Mouse (Mus musculus) ES-E14 (cell line): ENCODE data around the gene Rbm44. TPM values are rescaled to one million over a fixed set of nuclear protein-coding genes. Genes with fewer than 3 reads are reported as not detected.

Experiments
- DNase-seq: peaks from one replicate; pipeline ENCODE4 v3.0.0-alpha.2; 2013; ENCODE audit warnings: low read depth, low spot score
- H3K27ac ChIP-seq: 2 replicates; pipeline ENCODE4 v1.5.1; 2012; ENCODE audit warnings: low read depth, mild to moderate bottlenecking, low read length, moderate library complexity, mixed read lengths; ENCODE audit not compliant: poor library complexity, insufficient read depth, severe bottlenecking
- H3K36me3 ChIP-seq: 2 replicates; pipeline ENCODE4 v1.6.1; 2012; ENCODE audit warnings: mild to moderate bottlenecking, low read length, moderate library complexity, mixed read lengths; ENCODE audit not compliant: control insufficient read depth, poor library complexity, insufficient read depth, severe bottlenecking
- H3K4me1 ChIP-seq, 2 experiments: fragments of 150-350 bp in 1 of 2; sonication (generic) in 1 of 2; 2 replicates each; pipeline ENCODE4 v1.6.1; 2012; ENCODE audit warnings: low read length in 2 of 2, mild to moderate bottlenecking in 1 of 2, mixed read lengths in 1 of 2; ENCODE audit not compliant: control insufficient read depth in 2 of 2, insufficient read depth in 2 of 2, poor library complexity in 1 of 2
- H3K4me3 ChIP-seq, 2 experiments: fragments of 150-350 bp in 1 of 2; sonication (generic) in 1 of 2; 2 replicates each; pipeline ENCODE4 v1.5.1; 2012; ENCODE audit warnings: low read length in 2 of 2, low read depth in 1 of 2, mild to moderate bottlenecking in 1 of 2, mixed read lengths in 1 of 2; ENCODE audit not compliant: insufficient read depth in 1 of 2, poor library complexity in 1 of 2, severe bottlenecking in 1 of 2
- H3K9ac ChIP-seq: 2 replicates; pipeline ENCODE4 v1.6.1; 2012; ENCODE audit warnings: low read depth, mild to moderate bottlenecking, low read length, mixed read lengths; ENCODE audit not compliant: poor library complexity, insufficient read depth, severe bottlenecking
- H3K9me3 ChIP-seq: fragments of 150-350 bp; sonication (generic); 2 replicates; pipeline ENCODE4 v1.6.1; 2012; ENCODE audit warnings: low read depth, mild to moderate bottlenecking, low read length; ENCODE audit not compliant: control insufficient read depth, insufficient read depth
- CHD2 ChIP-seq: IDR thresholded peaks from 2 replicates; pipeline ENCODE4 v1.6.1; 2014; ENCODE audit warnings: mild to moderate bottlenecking, low read depth, low read length, inconsistent platforms
- HCFC1 ChIP-seq: IDR thresholded peaks from 2 replicates; pipeline ENCODE4 v1.6.1; 2012; ENCODE audit warnings: low read length, inconsistent platforms, borderline replicate concordance; ENCODE audit not compliant: insufficient read depth
- MAFK ChIP-seq: IDR thresholded peaks from 2 replicates; pipeline ENCODE4 v1.6.1; 2014; ENCODE audit warnings: mild to moderate bottlenecking, low read depth, low read length, inconsistent platforms; ENCODE audit not compliant: insufficient read depth
- ZC3H11A ChIP-seq: IDR thresholded peaks from 2 replicates; pipeline ENCODE4 v1.6.1; 2012; ENCODE audit warnings: low read depth, mild to moderate bottlenecking, inconsistent platforms, low read length, borderline replicate concordance
- ZNF384 ChIP-seq: IDR thresholded peaks from 2 replicates; pipeline ENCODE4 v1.6.1; 2012; ENCODE audit warnings: low read depth, low read length, inconsistent platforms
- in situ Hi-C, 2 experiments: fragments of 600-800 bp; cut with MboI; formaldehyde crosslinking; loops; one replicate each; pipeline ENCODE4 v1.15.1; 2025; ENCODE audit warnings: low sequenced_read_pairs in 2 of 2, inconsistent platforms in 1 of 2; ENCODE audit not compliant: unreplicated experiment in 2 of 2
- total RNA-seq: library from RNA; depleted of rRNA; stranded (reverse); fragments of 300-350 nt; gene quantifications from 2 replicates; pipeline ENCODE4 v1.2.3, GENCODE M21; 2012

Rbm44 gene
- total RNA-seq, 1 experiment, result 3.6 TPM

- in situ Hi-C loops, result no loop called here
- TF ChIP-seq HCFC1, result no peak
- no peak for TF ChIP-seq ZNF384
- TF ChIP-seq MAFK, result no peak
- no peak for TF ChIP-seq ZC3H11A
- TF ChIP-seq CHD2, result no peak
- Histone ChIP-seq H3K27ac (no peak overlapping the region), H3K36me3 (no peaks in the 10 kb centered on the region), H3K4me3 (no peak overlapping the region), H3K9ac (no peak overlapping the region), H3K4me1 (no peaks in the 10 kb centered on the region), H3K9me3 (no peaks in the 10 kb centered on the region)
- no peak for DNase-seq
Observed at GRCm38 (mm10) chr1:91169157-91169556, 24.3 kb downstream of the Rbm44 start.

- Histone ChIP-seq H3K4me3 (no peak overlapping the region), H3K4me1 (no peaks in the 10 kb centered on the region), H3K36me3 (no peaks in the 10 kb centered on the region), H3K9me3 (no peaks in the 10 kb centered on the region), H3K27ac (no peak overlapping the region), H3K9ac (no peak overlapping the region)
- in situ Hi-C loops, result no loop called here
- DNase-seq, result no peak
- TF ChIP-seq MAFK (no peak), ZNF384 (no peak), ZC3H11A (no peak), CHD2 (no peak), HCFC1 (no peak)
Observed at GRCm38 (mm10) chr1:91174796-91175195, 29.9 kb downstream of the Rbm44 start.

- Histone ChIP-seq H3K4me1 (no peaks in the 10 kb centered on the region), H3K36me3 (no peaks in the 10 kb centered on the region), H3K4me3 (no peak overlapping the region), H3K27ac (no peak overlapping the region), H3K9ac (no peak overlapping the region), H3K9me3 (no peaks in the 10 kb centered on the region)
- no peak for DNase-seq
- in situ Hi-C loops, result no loop called here
- TF ChIP-seq ZNF384 (no peak), ZC3H11A (no peak), MAFK (no peak), HCFC1 (no peak), CHD2 (no peak)
Observed at GRCm38 (mm10) chr1:91176026-91176425, 31.1 kb downstream of the Rbm44 start.

GRCm38 (mm10) chr1:91176871-91177270, 32.0 kb downstream of the Rbm44 start:
- no peak for TF ChIP-seq ZNF384
- no peak for TF ChIP-seq CHD2
- no peak for TF ChIP-seq MAFK
- no peak for TF ChIP-seq HCFC1
- no peak for TF ChIP-seq ZC3H11A
- Histone ChIP-seq H3K27ac (no peak overlapping the region), H3K9me3 (no peaks in the 10 kb centered on the region), H3K4me3 (no peak overlapping the region), H3K4me1 (no peaks in the 10 kb centered on the region), H3K36me3 (no peaks in the 10 kb centered on the region), H3K9ac (no peak overlapping the region)
- in situ Hi-C loops, result no loop called here
- DNase-seq, result no peak

GRCm38 (mm10) chr1:91179086-91179485, 34.2 kb downstream of the Rbm44 start:
- no peak for DNase-seq
- Histone ChIP-seq H3K4me1 (no peaks in the 10 kb centered on the region), H3K36me3 (no peaks in the 10 kb centered on the region), H3K9ac (no peak overlapping the region), H3K9me3 (no peaks in the 10 kb centered on the region), H3K27ac (no peak overlapping the region), H3K4me3 (no peak overlapping the region)
- in situ Hi-C loops, result no loop called here
- no peak for TF ChIP-seq ZNF384
- no peak for TF ChIP-seq HCFC1
- no peak for TF ChIP-seq MAFK
- no peak for TF ChIP-seq CHD2
- no peak for TF ChIP-seq ZC3H11A
